Mouse (Mus musculus) gastrocnemius, postnatal 4 days (tissue): Measurements from ENCODE around the gene Adam10. TPM values are rescaled to one million over a fixed set of nuclear protein-coding genes. Genes with fewer than 3 reads are reported as not detected.

ENCODE experiments used
- DNase-seq, 2 experiments: peaks; one replicate each; pipeline ENCODE4 v3.0.0; 2021 to 2022; ENCODE audit warnings: low spot score in 2 of 2, mixed read lengths in 2 of 2
- total RNA-seq, 2 experiments: library from RNA; stranded (reverse); gene quantifications; 2 replicates each; pipeline ENCODE4 v1.2.3; 2021

The Adam10 gene
- total RNA-seq, 2 experiments from 2014 or later: 60.4 to 62.7 TPM

GRCm38 (mm10) chr9:70760974-70761373, 82.2 kb downstream of the Adam10 start:
- DNase-seq: no peak

- DNase-seq: no peak
Measured at GRCm38 (mm10) chr9:70775517-70775916, 96.7 kb downstream of the Adam10 start.

- DNase-seq: no peak
Measured at GRCm38 (mm10) chr9:70782191-70782590, 103.4 kb downstream of the Adam10 start.

GRCm38 (mm10) chr9:70788705-70789104, 109.9 kb downstream of the Adam10 start:
- no peak for DNase-seq

GRCm38 (mm10) chr9:70790621-70791020, 111.8 kb downstream of the Adam10 start:
- no peak for DNase-seq

GRCm38 (mm10) chr9:70794643-70795438, 116.0 kb downstream of the Adam10 start:
- DNase-seq: no peak

- no peak for DNase-seq
Measured at GRCm38 (mm10) chr9:70795439-70795757, 116.6 kb downstream of the Adam10 start.

- no peak for DNase-seq
Measured at GRCm38 (mm10) chr9:70800588-70801315, 122.0 kb downstream of the Adam10 start.

GRCm38 (mm10) chr9:70801761-70802160, 123.0 kb downstream of the Adam10 start:
- no peak for DNase-seq

- no peak for DNase-seq
Measured at GRCm38 (mm10) chr9:70802816-70803215, 124.0 kb downstream of the Adam10 start.

- no peak for DNase-seq
Measured at GRCm38 (mm10) chr9:70806069-70806468, 127.3 kb downstream of the Adam10 start.

- peak in 1 of 2 experiments; percentile 45 for DNase-seq
Measured at GRCm38 (mm10) chr9:70807714-70808113, 128.9 kb downstream of the Adam10 start.

GRCm38 (mm10) chr9:70812551-70812950, 133.8 kb downstream of the Adam10 start:
- no peak for DNase-seq

GRCm38 (mm10) chr9:70816701-70817305, 138.0 kb downstream of the Adam10 start:
- DNase-seq: no peak

- DNase-seq: no peak
Measured at GRCm38 (mm10) chr9:70817396-70817795, 138.6 kb downstream of the Adam10 start.

GRCm38 (mm10) chr9:70818739-70819138, 139.9 kb downstream of the Adam10 start:
- no peak for DNase-seq

GRCm38 (mm10) chr9:70824103-70824502, 145.3 kb downstream of the Adam10 start:
- no peak for DNase-seq

GRCm38 (mm10) chr9:70827911-70828310, 149.1 kb downstream of the Adam10 start:
- no peak for DNase-seq
